Mouse (Mus musculus) liver, postnatal 0 days (tissue): ENCODE measurements at regions not wholly inside any gene's neighbourhood (a gene's known extent, or its start where the extent isn't known, plus 50 kb on each side); places are given as distances from the start of the nearest gene placed in this dataset.

ENCODE experiments used
- CTCF ChIP-seq: sonication (generic); IDR thresholded peaks from 2 replicates; pipeline ENCODE4 v1.5.1; 2016; ENCODE audit warnings: antibody characterized with exemption, low read depth
- EP300 ChIP-seq: IDR thresholded peaks from 2 replicates; pipeline ENCODE4 v1.6.1; 2016; ENCODE audit warnings: antibody characterized with exemption, low read depth, mild to moderate bottlenecking

GRCm38 (mm10) chr17:4198001-4198400 is 501.9 kb upstream of the Nox3 start:
- no peak for TF ChIP-seq EP300
- TF ChIP-seq CTCF, result no peak
